Mouse (Mus musculus): ENCODE results near the gene Rpl34.

Rpl34 gene

GRCm38 (mm10) chr3:130712891-130713290 is 17.3 kb downstream of the Rpl34 start:
- no peak for DNase-seq (ENCODE audit: low read depth, low spot score)

DNA sequence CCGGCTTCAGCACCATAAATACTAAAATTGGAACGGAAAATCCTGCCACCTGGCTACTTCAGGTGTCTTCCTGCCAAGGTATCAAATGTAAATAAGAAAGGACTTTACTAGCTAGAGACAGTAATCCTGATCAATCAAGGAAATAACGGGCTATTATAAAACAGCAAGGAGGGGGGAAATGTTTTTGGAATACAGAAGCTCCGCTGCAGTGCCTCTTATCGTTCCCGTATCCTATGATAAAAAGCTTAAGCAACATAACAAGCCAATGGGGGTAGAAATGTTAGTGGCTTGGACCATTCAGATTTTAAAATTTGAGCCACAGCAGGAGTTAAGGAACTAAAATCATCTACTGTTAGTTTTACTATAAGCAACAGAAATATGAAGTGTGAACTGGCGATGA is 20.1 kb downstream of the Rpl34 start:
- DNase-seq (ENCODE audit: low read depth, low spot score): no peak

- peak; percentile 94 for DNase-seq (ENCODE audit: low read depth, low spot score)
Observed at GRCm38 (mm10) chr3:130708967-130709924, 21.0 kb downstream of the Rpl34 start, which contains the start of gene Ostc. Gene Ostc (minus strand): TSS chr3:130709444.

GRCm38 (mm10) chr3:130708529-130708928 is 21.7 kb downstream of the Rpl34 start:
- no peak for DNase-seq (ENCODE audit: low read depth, low spot score)

DNA sequence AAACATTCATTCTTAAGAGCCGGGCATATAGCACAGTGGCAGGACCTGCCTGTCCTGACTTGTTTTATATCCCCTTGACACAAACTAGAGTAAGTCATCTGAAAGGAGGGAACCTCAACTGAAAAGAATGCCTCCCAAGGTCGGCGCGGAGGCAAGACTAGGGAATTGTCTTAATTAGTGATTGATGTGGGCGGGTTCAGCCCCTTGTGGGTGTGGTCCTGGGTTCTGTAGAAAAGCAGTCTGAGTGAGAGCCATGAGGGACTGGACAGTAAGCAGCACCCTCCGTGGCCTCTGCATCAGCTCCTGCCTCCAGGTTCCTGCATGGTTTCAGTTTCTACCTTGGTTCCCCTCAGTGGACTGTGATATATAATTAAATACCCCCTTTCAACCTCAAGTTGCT is 27.9 kb downstream of the Rpl34 start:
- no peak for DNase-seq (ENCODE audit: low read depth, low spot score)

DNA sequence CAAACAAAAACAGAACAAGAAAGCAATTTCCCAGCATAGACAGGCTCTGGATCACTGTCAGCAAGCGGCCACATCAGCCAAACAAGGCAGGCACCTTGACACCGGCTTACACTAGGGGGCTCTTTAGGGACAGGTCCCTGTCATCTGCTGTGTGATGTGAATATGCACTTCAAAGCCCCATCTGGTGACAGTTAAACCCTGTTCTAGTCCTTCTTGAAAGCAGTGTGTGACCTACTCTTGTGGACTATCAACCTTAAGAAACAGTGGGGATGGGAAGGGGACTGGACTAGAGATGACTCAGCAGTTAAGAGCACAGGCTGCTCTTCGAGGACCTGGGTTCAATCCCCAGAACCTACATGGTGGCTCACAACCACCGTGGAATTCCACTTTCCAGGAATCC is 32.6 kb downstream of the Rpl34 start:
- DNase-seq (ENCODE audit: low read depth, low spot score): no peak

GRCm38 (mm10) chr3:130694705-130695104 is 35.5 kb downstream of the Rpl34 start:
- no peak for DNase-seq (ENCODE audit: low read depth, low spot score)

GRCm38 (mm10) chr3:130694041-130694593 is 36.1 kb downstream of the Rpl34 start:
- DNase-seq (ENCODE audit: low read depth, low spot score): no peak

- no peak for DNase-seq (ENCODE audit: low read depth, low spot score)
Observed at GRCm38 (mm10) chr3:130691596-130692170, 38.5 kb downstream of the Rpl34 start.

- DNase-seq (ENCODE audit: low read depth, low spot score): no peak
Observed at GRCm38 (mm10) chr3:130690834-130691595, 39.2 kb downstream of the Rpl34 start.

GRCm38 (mm10) chr3:130689630-130690029 is 40.6 kb downstream of the Rpl34 start:
- peak; percentile 74 for DNase-seq (ENCODE audit: low read depth, low spot score)

DNA sequence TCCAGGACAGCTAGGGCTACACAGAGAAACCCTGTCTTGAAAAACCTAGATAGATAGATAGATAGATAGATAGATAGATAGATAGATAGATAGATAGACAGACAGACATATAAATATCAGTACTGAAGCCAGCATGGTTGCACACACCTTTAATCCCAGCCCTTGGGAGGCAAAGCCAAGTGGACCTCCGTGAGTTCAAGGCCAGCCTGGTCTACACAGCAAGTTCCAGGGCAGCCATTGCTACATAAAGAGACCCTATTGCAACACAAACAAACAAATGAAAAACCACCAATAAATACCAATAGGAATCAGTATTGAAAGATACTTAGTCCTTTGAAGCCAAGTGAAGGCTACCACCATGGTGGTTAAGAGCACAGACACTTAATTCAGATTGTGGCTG is 43.1 kb downstream of the Rpl34 start:
- no peak for DNase-seq (ENCODE audit: low read depth, low spot score)

DNA sequence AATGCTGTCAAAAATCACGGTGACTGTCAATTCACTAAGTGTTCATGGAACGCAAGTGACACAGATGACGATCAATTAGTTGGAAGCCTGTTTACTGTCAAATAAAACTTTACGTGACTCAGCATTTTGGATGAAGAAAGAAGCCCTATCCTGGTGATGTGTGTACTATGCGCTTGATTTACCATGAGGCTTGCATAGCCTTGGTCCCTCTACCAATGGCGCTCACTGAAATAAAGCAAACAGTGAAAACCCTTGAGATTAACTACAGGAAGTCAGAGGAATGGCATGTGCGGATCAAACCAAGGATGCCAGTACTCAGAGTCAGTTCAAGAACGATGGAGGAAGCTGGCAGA is 45.2 kb downstream of the Rpl34 start:
- no peak for DNase-seq (ENCODE audit: low read depth, low spot score)

DNA sequence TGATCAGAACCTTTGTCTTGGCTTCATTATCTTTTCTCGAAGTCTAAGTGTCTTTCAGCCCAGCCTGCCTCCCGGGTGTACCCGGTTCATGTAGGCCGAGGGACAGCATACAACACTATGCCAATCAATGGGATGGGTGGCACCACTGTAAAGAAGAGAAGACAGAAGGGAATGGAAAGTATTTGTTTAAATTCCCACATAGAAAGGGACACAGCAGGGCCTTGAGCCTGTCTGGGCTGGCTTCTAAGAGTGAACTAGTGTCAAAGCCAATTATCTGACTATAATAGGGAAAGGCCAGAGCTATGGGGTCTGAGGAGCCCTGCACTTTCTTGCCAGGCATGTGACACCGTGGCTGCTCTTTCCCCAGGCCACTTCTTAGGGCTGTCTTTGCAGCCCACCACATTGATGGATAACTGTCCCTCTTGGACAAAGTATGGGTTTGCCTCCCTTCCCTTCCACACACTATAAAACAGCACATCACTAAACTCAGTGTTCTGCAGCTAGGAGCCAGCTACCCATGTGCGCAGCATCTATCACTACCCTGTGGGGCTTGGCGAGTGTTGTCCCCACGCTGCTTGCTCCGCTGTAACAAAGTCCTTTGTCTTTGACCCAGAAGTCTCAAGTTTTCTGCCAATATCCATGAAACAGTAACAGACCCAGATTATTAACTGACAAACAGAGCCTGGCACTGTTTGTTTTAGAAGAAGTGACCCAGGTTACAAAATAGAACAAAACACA is 45.8 kb downstream of the Rpl34 start:
- no peak for DNase-seq (ENCODE audit: low read depth, low spot score)

DNA sequence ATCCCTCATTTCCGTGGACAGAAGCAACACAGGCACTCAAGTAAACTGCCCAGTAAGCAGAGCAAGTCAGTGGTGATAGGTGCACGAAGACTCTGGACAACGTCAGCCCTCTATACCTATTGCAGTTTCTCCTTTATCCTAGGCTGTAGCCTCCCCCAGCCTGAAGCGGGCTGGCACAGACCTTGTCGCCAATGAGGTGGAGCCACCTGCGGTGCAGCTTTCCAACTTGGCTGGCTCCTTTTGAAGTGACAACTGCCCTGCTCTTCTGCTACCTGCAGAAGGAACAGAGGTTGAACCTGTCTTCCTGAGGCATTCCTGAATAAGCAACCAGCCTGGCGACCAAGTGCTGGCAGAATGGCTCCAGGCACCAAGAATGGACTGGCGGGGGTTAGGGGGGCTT is 46.4 kb downstream of the Rpl34 start:
- DNase-seq (ENCODE audit: low read depth, low spot score): no peak

DNA sequence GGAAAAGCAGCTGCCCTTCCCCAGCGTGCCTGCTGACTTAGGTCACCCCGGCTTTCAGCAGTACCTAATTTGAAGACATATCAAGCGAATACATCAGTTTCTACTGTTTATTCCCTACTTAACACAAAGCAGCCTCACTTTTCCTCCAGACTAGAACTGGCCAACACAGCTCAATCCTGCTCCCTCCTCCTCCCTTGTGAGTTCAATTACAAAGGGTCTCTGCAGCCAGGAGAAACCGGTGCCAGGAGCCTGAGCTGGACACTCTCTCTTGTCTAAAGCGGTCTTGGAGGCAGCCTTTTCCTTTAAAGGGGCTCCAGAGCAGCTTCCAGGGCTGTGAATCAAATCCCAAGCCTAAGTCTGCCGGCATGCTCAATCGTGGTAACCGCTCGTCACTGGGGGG is 48.0 kb downstream of the Rpl34 start:
- no peak for DNase-seq (ENCODE audit: low read depth, low spot score)

- DNase-seq (ENCODE audit: low read depth, low spot score): no peak
Observed at GRCm38 (mm10) chr3:130681226-130681625, 49.0 kb downstream of the Rpl34 start.

DNA sequence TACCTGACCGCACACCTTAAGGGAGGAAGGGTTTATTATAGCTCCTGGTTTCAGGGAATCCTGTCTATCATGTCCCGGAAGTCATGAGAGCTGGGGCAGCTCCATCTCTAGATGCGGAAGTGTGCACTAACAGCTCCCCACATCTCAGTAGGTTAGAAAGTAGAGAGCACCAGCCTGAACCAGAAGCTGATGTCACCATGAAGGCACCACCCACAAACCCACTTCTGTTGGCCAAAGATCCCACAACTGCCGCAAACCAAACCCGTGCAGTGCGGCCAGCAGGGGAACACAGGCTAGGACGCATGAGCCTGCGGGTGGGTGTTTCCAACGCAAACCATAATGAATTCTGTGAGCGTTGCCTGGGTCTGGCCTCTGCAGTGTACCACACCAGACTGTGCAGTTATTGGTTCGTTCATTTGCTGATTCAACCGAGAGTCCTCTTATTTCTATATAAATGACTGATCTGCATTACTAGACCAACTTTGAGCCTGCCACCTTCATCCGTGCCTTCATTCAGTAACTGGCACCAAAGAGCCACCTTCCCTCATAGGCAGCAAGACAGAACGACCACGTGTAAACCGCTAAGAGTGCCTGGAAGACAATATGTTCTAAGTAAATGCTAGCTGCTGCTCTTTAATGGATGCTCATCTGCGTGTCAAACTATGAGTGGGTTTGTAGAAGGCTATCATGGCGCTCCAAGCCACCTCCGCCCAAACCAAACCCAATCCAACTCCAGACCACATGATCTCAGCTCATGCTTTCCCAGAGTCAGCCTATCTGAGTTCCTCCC is 52.3 kb downstream of the Rpl34 start:
- no peak for DNase-seq (ENCODE audit: low read depth, low spot score)

Measured in retina, postnatal 7 days (tissue).